Mouse (Mus musculus) heart, postnatal 0 days (tissue): Measurements from ENCODE around the gene Slc9a9. TPM values are rescaled to one million over a fixed set of nuclear protein-coding genes. Genes with fewer than 3 reads are reported as not detected.

Experiments used
- ATAC-seq: fragments of 200-750 bp; cut with Nextera tagmentation; 2 replicates; pipeline ENCODE4 v1.8.0; 2017; ENCODE audit warnings: low read depth, moderate number of reproducible peaks, moderate library complexity; ENCODE audit not compliant: insufficient read depth
- DNase-seq: peaks from one replicate; pipeline ENCODE4 v3.0.0-alpha.2; 2016; ENCODE audit warnings: low spot score
- H3K27ac ChIP-seq: fragments of 300-500 bp; sonication (generic); 2 replicates; pipeline ENCODE4 v1.5.1; 2014; ENCODE audit warnings: low read depth, mild to moderate bottlenecking
- H3K27me3 ChIP-seq: fragments of 300-500 bp; sonication (generic); 2 replicates; pipeline ENCODE4 v1.6.1; 2014; ENCODE audit warnings: low read length, mixed read lengths; ENCODE audit not compliant: control insufficient read depth, insufficient read depth
- H3K36me3 ChIP-seq: fragments of 300-500 bp; sonication (generic); replicated peaks from 2 replicates; pipeline ENCODE4 v1.6.1; 2014; ENCODE audit warnings: low read length, mixed read lengths; ENCODE audit not compliant: control insufficient read depth, insufficient read depth
- H3K4me1 ChIP-seq: fragments of 300-500 bp; sonication (generic); 2 replicates; pipeline ENCODE4 v1.6.1; 2014; ENCODE audit warnings: antibody characterized with exemption; ENCODE audit not compliant: control insufficient read depth, insufficient read depth
- H3K4me2 ChIP-seq: fragments of 300-500 bp; sonication (generic); 2 replicates; pipeline ENCODE4 v1.6.1; 2014; ENCODE audit warnings: low read depth, mild to moderate bottlenecking, low read length, moderate library complexity
- H3K4me3 ChIP-seq: fragments of 300-500 bp; sonication (generic); 2 replicates; pipeline ENCODE4 v1.5.1; 2014; ENCODE audit warnings: low read depth, low read length
- H3K9ac ChIP-seq: fragments of 300-500 bp; sonication (generic); replicated peaks from 2 replicates; pipeline ENCODE4 v1.6.1; 2014; ENCODE audit warnings: low read depth, low read length, mixed read lengths
- H3K9me3 ChIP-seq: fragments of 300-500 bp; sonication (generic); replicated peaks from 2 replicates; pipeline ENCODE4 v1.6.1; 2016; ENCODE audit warnings: low read length; ENCODE audit not compliant: control insufficient read depth
- CTCF ChIP-seq: IDR thresholded peaks from 2 replicates; pipeline ENCODE4 v1.5.1; 2016; ENCODE audit warnings: antibody characterized with exemption, control low read depth, low read depth
- EP300 ChIP-seq: IDR thresholded peaks from 2 replicates; pipeline ENCODE4 v1.6.1; 2016; ENCODE audit warnings: antibody characterized with exemption, low read depth
- WGBS: fragments of 180-500 bp; shearing (Covaris S2); extraction: QIAGEN DNeasy Blood & Tissue Kit; methylation state at CpG from one replicate; pipeline ENCODE4 v1.1.7; 2014; 5-methylcytosine and 5-hydroxymethylcytosine counted together
- polyA plus RNA-seq: library from polyadenylated mRNA; unstranded; fragments of >200 nt; fragmentation: Nextera tagmentation; extraction: Ambion mirVana; gene quantifications from 2 replicates; pipeline ENCODE4 v1.2.1, GENCODE M21; 2015
- total RNA-seq: library from RNA; depleted of rRNA; stranded (reverse); fragments of >200 nt; gene quantifications from 2 replicates; pipeline ENCODE4 v1.2.3, GENCODE M21; 2014; ENCODE audit warnings: low replicate concordance

Slc9a9 gene
- total and polyA plus RNA-seq, 2 experiments from 2014 or later = 1.9 to 7.1 TPM

GRCm38 (mm10) chr9:94969131-94969530 is 299.4 kb downstream of the Slc9a9 start:
- 48% methylated on average over 1 of the region's 1 CpGs for WGBS
- Histone ChIP-seq H3K4me3 (no peak overlapping the region), H3K9me3 (no peaks in the 10 kb centered on the region), H3K9ac (no peak overlapping the region), H3K27ac (no peak overlapping the region), H3K4me2 (no peak overlapping the region), H3K27me3 (no peaks in the 10 kb centered on the region), H3K36me3 (no peaks in the 10 kb centered on the region), H3K4me1 (no peaks in the 10 kb centered on the region)
- no peak for DNase-seq
- TF ChIP-seq CTCF = no peak
- TF ChIP-seq EP300 = no peak
- no peak for ATAC-seq

GRCm38 (mm10) chr9:94972021-94972420 is 302.3 kb downstream of the Slc9a9 start:
- Histone ChIP-seq H3K36me3 (no peaks in the 10 kb centered on the region), H3K9me3 (0 out of 2 replicates have a peak, but pooled peaks cover 5% of the 10 kb centered on the region), H3K27ac (no peak overlapping the region), H3K4me3 (no peak overlapping the region), H3K4me1 (no peaks in the 10 kb centered on the region), H3K27me3 (no peaks in the 10 kb centered on the region), H3K9ac (no peak overlapping the region), H3K4me2 (no peak overlapping the region)
- no peak for DNase-seq
- ATAC-seq = no peak
- no peak for TF ChIP-seq EP300
- TF ChIP-seq CTCF = no peak
- WGBS = 53% methylated on average over 2 of the region's 2 CpGs

- H3K36me3 ChIP-seq = no peaks in the 10 kb centered on the region
- no peak overlapping the region for H3K4me3 ChIP-seq
- ATAC-seq (no peak), DNase-seq (no peak)
- H3K9ac ChIP-seq = no peak overlapping the region
- no peaks in the 10 kb centered on the region for H3K4me1 ChIP-seq
- H3K4me2 ChIP-seq = no peak overlapping the region
- H3K27ac ChIP-seq = no peak overlapping the region
- no peak for TF ChIP-seq EP300
- TF ChIP-seq CTCF = no peak
- no peaks in the 10 kb centered on the region for H3K27me3 ChIP-seq
- 81% methylated on average over 2 of the region's 2 CpGs for WGBS
- 0 out of 2 replicates have a peak, but pooled peaks cover 5% of the 10 kb centered on the region for H3K9me3 ChIP-seq
Observed at GRCm38 (mm10) chr9:94972693-94973092, 303.0 kb downstream of the Slc9a9 start.

- H3K9me3 ChIP-seq = 0 out of 2 replicates have a peak, but pooled peaks cover 5% of the 10 kb centered on the region
- no peak for ATAC-seq
- H3K4me1 ChIP-seq = no peaks in the 10 kb centered on the region
- H3K4me3 ChIP-seq = no peak overlapping the region
- DNase-seq = no peak
- H3K4me2 ChIP-seq = no peak overlapping the region
- WGBS = 81% methylated on average over 1 of the region's 1 CpGs
- H3K9ac ChIP-seq = no peak overlapping the region
- no peak overlapping the region for H3K27ac ChIP-seq
- no peak for TF ChIP-seq CTCF
- no peak for TF ChIP-seq EP300
- H3K27me3 ChIP-seq = no peaks in the 10 kb centered on the region
- no peaks in the 10 kb centered on the region for H3K36me3 ChIP-seq
Observed at GRCm38 (mm10) chr9:94976191-94976590, 306.5 kb downstream of the Slc9a9 start.

GRCm38 (mm10) chr9:94993575-94993974 is 323.9 kb downstream of the Slc9a9 start:
- Histone ChIP-seq H3K9me3 (no peaks in the 10 kb centered on the region), H3K4me3 (no peak overlapping the region), H3K4me2 (no peak overlapping the region), H3K4me1 (no peaks in the 10 kb centered on the region), H3K27ac (no peak overlapping the region), H3K27me3 (no peaks in the 10 kb centered on the region), H3K9ac (no peak overlapping the region), H3K36me3 (no peaks in the 10 kb centered on the region)
- no peak for TF ChIP-seq EP300
- TF ChIP-seq CTCF = no peak
- DNase-seq (no peak), ATAC-seq (no peak)
- WGBS = 78% methylated on average over 4 of the region's 4 CpGs

- no peaks in the 10 kb centered on the region for H3K4me1 ChIP-seq
- H3K9me3 ChIP-seq = no peaks in the 10 kb centered on the region
- TF ChIP-seq EP300 = no peak
- TF ChIP-seq CTCF = no peak
- DNase-seq (no peak), ATAC-seq (no peak)
- no peak overlapping the region for H3K4me2 ChIP-seq
- no peak overlapping the region for H3K9ac ChIP-seq
- no peak overlapping the region for H3K27ac ChIP-seq
- no peaks in the 10 kb centered on the region for H3K27me3 ChIP-seq
- no peak overlapping the region for H3K4me3 ChIP-seq
- H3K36me3 ChIP-seq = no peaks in the 10 kb centered on the region
- 88% methylated on average over 12 of the region's 12 CpGs for WGBS
Observed at GRCm38 (mm10) chr9:95020136-95020706, 350.5 kb downstream of the Slc9a9 start.
